In the genomic region with DNA sequence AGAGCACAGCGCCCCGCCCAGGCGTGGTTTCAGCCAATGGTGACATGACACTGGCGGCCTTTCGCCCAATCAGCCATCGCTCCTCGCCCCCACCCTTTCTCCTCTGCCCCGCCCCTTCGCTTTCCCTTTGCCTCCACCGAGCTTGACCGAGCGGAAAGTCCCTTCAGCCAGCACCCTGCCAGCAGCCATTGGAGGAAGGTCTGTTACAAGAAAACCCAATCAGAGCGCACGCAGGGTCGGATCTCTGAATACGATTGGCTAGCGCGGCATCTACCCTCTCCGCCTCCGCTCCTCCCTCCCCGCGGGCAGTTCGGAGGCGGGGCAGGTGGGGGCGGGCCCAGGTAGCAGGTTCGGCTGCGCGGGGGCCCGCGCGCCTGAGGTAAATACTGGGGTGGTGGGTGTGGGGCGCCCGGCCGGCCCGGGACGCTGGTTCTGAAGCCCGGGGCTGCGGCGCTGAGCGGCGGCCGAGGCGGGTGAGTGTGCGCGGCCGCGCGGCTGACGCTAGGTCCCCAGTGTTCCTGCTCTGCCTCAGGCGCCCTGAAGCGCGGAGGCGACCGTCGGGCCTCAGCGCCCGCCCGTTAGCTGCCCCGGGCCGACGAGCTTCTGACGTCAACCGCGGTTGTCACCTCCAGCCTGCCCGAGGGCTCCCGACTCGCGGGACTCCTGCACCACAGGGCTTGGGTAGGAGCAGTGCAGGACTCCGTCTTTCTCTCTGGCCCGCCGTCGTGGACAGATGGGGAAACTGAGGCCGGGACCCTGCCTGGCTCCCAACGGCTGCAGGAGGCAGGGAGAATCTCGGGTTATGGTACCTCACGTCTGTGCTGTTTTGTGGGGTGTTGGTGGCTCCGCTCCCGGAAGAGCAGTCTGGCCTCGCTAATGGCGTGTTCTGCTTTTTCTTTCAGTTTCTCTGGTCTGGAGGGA, we compare ENCODE assay signal across 8 mouse cellular contexts. TPM values are rescaled to one million over a fixed set of nuclear protein-coding genes. Genes with fewer than 3 reads are reported as not detected.
DNase-seq lines count a peak whose midpoint lies in the region; ATAC-seq lines count a peak whose summit lies in the region.

Cyld (plus strand) TSS at position 308 of the 921 bp plus-strand sequence.

- DNase-seq in R1 (ENCODE audit: low read depth, low spot score): peak; percentile 99
- peak; percentile 98 to 99 for DNase-seq in cerebellum, postnatal 25 days
- DNase-seq in frontal cortex, postnatal 25 days (ENCODE audit: low spot score in 2 of 2): peak; percentile 92 to 97
- peak; percentile 96 for DNase-seq in hindbrain, embryonic 14.5 days (ENCODE audit: low spot score)
- peak; percentile 97 to 98 for DNase-seq in layer of hippocampus, postnatal 36 days
- peak; percentile 100 for DNase-seq in lung, postnatal 36 days
- DNase-seq in retina, postnatal 1 day: peak; percentile 100
- DNase-seq in urinary bladder, adult 18-20 months (ENCODE audit: low spot score in 2 of 2): peak; percentile 95 to 98

- H3K9me3 ChIP-seq in hindbrain, embryonic 14.5 days (ENCODE audit: control insufficient read depth, low read length): no peaks in the 10 kb centered on the region

- H3K27ac ChIP-seq in hindbrain, embryonic 14.5 days: peak within 1 kb of the TSS; percentile 81

- peaks cover 19% of the 10 kb centered on the region for H3K4me1 ChIP-seq in hindbrain, embryonic 14.5 days (replicated peaks; ENCODE audit: control insufficient read depth, insufficient read depth, low read length)

- no peaks in the 10 kb centered on the region for H3K27me3 ChIP-seq in hindbrain, embryonic 14.5 days (ENCODE audit: control insufficient read depth, insufficient read depth, low read length)

- peak within 1 kb of the TSS; percentile 59 for H3K4me2 ChIP-seq in hindbrain, embryonic 14.5 days (replicated peaks)

- peak; percentile 100 for ATAC-seq in hindbrain, embryonic 14.5 days (ENCODE audit: low FRiP score)

- under 1% methylated on average over 68 of the region's 80 CpGs for WGBS in hindbrain, embryonic 14.5 days

- H3K9ac ChIP-seq in hindbrain, embryonic 14.5 days: peak within 1 kb of the TSS; percentile 78

- H3K4me3 ChIP-seq in hindbrain, embryonic 14.5 days (replicated peaks; ENCODE audit: low read length): peak within 1 kb of the TSS; percentile 79

- no peaks in the 10 kb centered on the region for H3K36me3 ChIP-seq in hindbrain, embryonic 14.5 days (replicated peaks; ENCODE audit: control insufficient read depth, insufficient read depth)

RNA-seq across cellular contexts. Expression of gene Cyld, which starts in this region (rescaled TPM):
- 19.2 and 19.9 TPM in 2 replicates for polyA plus RNA-seq in hindbrain, embryonic 14.5 days (2014; fragmentation: Nextera tagmentation; extraction: Ambion mirVana)
- total RNA-seq in layer of hippocampus, postnatal 36 days (2021): 10 to 100 TPM; 83.1 to 89.8 TPM

Comparison
In these comparisons a context has a peak if more than half of its experiments do, and no peak if none do; other contexts are left out.
1. Peak in every context shown above with its lines: DNase-seq, ATAC-seq, H3K4me3 ChIP-seq and H3K27ac ChIP-seq.